Mouse (Mus musculus) midbrain, embryonic 16.5 days (tissue): ENCODE measurements around the gene Hoxd1. TPM values are rescaled to one million over a fixed set of nuclear protein-coding genes. Genes with fewer than 3 reads are reported as not detected.

Source experiments
- ATAC-seq: fragments of 200-750 bp; cut with Nextera tagmentation; 2 replicates; pipeline ENCODE4 v1.8.0; 2017; ENCODE audit warnings: moderate TSS enrichment
- H3K27ac ChIP-seq: fragments of 300-500 bp; sonication (generic); 2 replicates; pipeline ENCODE4 v1.5.1; 2014; ENCODE audit warnings: mild to moderate bottlenecking, low read length, mixed read lengths
- H3K27me3 ChIP-seq: fragments of 300-500 bp; sonication (generic); 2 replicates; pipeline ENCODE4 v1.6.1; 2014; ENCODE audit warnings: low read depth, low read length, mixed read lengths; ENCODE audit not compliant: control insufficient read depth, insufficient read depth
- H3K36me3 ChIP-seq: fragments of 300-500 bp; sonication (generic); 2 replicates; pipeline ENCODE4 v1.6.1; 2014; ENCODE audit warnings: mild to moderate bottlenecking, low read length, moderate library complexity, mixed read lengths; ENCODE audit not compliant: control insufficient read depth, insufficient read depth
- H3K4me1 ChIP-seq: fragments of 300-500 bp; sonication (generic); 2 replicates; pipeline ENCODE4 v1.6.1; 2014; ENCODE audit warnings: mild to moderate bottlenecking, low read length, mixed read lengths; ENCODE audit not compliant: control insufficient read depth, insufficient read depth
- H3K4me2 ChIP-seq: fragments of 300-500 bp; sonication (generic); 2 replicates; pipeline ENCODE4 v1.6.1; 2014; ENCODE audit warnings: mild to moderate bottlenecking, low read length, mixed read lengths
- H3K4me3 ChIP-seq: fragments of 300-500 bp; sonication (generic); 2 replicates; pipeline ENCODE4 v1.5.1; 2014; ENCODE audit warnings: low read depth, mild to moderate bottlenecking, low read length, moderate library complexity, mixed read lengths
- H3K9ac ChIP-seq: fragments of 300-500 bp; sonication (generic); 2 replicates; pipeline ENCODE4 v1.6.1; 2014; ENCODE audit warnings: low read depth, low read length, mixed read lengths
- H3K9me3 ChIP-seq: fragments of 300-500 bp; sonication (generic); replicated peaks from 2 replicates; pipeline ENCODE4 v1.6.1; 2014; ENCODE audit warnings: mild to moderate bottlenecking, low read length, mixed read lengths; ENCODE audit not compliant: control insufficient read depth, poor library complexity, severe bottlenecking
- WGBS: fragments of 180-500 bp; shearing (Covaris S2); extraction: QIAGEN DNeasy Blood & Tissue Kit; methylation state at CpG from one replicate; pipeline ENCODE4 v1.1.7; 2014; 5-methylcytosine and 5-hydroxymethylcytosine counted together
- polyA plus RNA-seq: library from polyadenylated mRNA; unstranded; fragments of >200 nt; fragmentation: Nextera tagmentation; extraction: Ambion mirVana; gene quantifications from 2 replicates; pipeline ENCODE4 v1.2.1, GENCODE M21; 2015

The Hoxd1 gene
- polyA plus RNA-seq, 1 experiment from 2014 or later: not detected

GRCm38 (mm10) chr2:74722949-74723348, 39.8 kb upstream of the Hoxd1 start:
- Histone ChIP-seq H3K4me2 (no peak overlapping the region), H3K27me3 (peaks cover 96% of the 10 kb centered on the region), H3K9ac (no peak overlapping the region), H3K36me3 (no peaks in the 10 kb centered on the region), H3K4me1 (no peaks in the 10 kb centered on the region; the same call in 1 of the 2 replicates), H3K4me3 (no peak overlapping the region), H3K9me3 (no peaks in the 10 kb centered on the region), H3K27ac (no peak overlapping the region)
- WGBS: 2% methylated on average over 8 of the region's 8 CpGs
- ATAC-seq: no peak

GRCm38 (mm10) chr2:74724244-74725015, 38.4 kb upstream of the Hoxd1 start:
- H3K9ac ChIP-seq: no peak overlapping the region
- no peak overlapping the region for H3K27ac ChIP-seq
- H3K4me2 ChIP-seq: no peak overlapping the region
- no peaks in the 10 kb centered on the region; the same call in 1 of the 2 replicates for H3K4me1 ChIP-seq
- H3K27me3 ChIP-seq: peaks cover 93% of the 10 kb centered on the region
- no peaks in the 10 kb centered on the region for H3K36me3 ChIP-seq
- no peaks in the 10 kb centered on the region for H3K9me3 ChIP-seq
- no peak for ATAC-seq
- WGBS: 6% methylated on average over 7 of the region's 7 CpGs
- no peak overlapping the region for H3K4me3 ChIP-seq

GRCm38 (mm10) chr2:74725171-74725570, 37.6 kb upstream of the Hoxd1 start:
- no peak overlapping the region for H3K4me3 ChIP-seq
- peaks cover 91% of the 10 kb centered on the region for H3K27me3 ChIP-seq
- no peaks in the 10 kb centered on the region for H3K9me3 ChIP-seq
- H3K27ac ChIP-seq: no peak overlapping the region
- ATAC-seq: no peak
- no peak overlapping the region for H3K9ac ChIP-seq
- no peaks in the 10 kb centered on the region for H3K36me3 ChIP-seq
- no peaks in the 10 kb centered on the region; the same call in 1 of the 2 replicates for H3K4me1 ChIP-seq
- H3K4me2 ChIP-seq: no peak overlapping the region
- 1% methylated on average over 17 of the region's 17 CpGs for WGBS

- Histone ChIP-seq H3K4me1 (no peaks in the 10 kb centered on the region; the same call in 1 of the 2 replicates), H3K36me3 (no peaks in the 10 kb centered on the region), H3K4me2 (peak within 1 kb of the TSS; percentile 18), H3K9ac (no peak within 1 kb of the TSS), H3K4me3 (0 out of 2 replicates have a peak within 1 kb of the TSS, but pooled peaks have one; percentile 3), H3K27me3 (peaks cover 90% of the 10 kb centered on the region), H3K27ac (no peak within 1 kb of the TSS), H3K9me3 (no peaks in the 10 kb centered on the region)
- 4% methylated on average over 5 of the region's 5 CpGs for WGBS
- no peak for ATAC-seq
These were observed 36.2 kb upstream of the Hoxd1 start, which contains the start of gene Gm28230 for GRCm38 (mm10) chr2:74726551-74726950. TSS of gene Gm28230 (plus strand) at chr2:74726728.

- ATAC-seq: no peak
These were observed 35.7 kb upstream of the Hoxd1 start for GRCm38 (mm10) chr2:74726973-74727639.

GRCm38 (mm10) chr2:74727640-74728302, 35.0 kb upstream of the Hoxd1 start:
- no peak overlapping the region for H3K4me2 ChIP-seq
- WGBS: 1% methylated on average over 25 of the region's 25 CpGs
- H3K4me1 ChIP-seq: no peaks in the 10 kb centered on the region; the same call in 1 of the 2 replicates
- H3K36me3 ChIP-seq: no peaks in the 10 kb centered on the region
- peaks cover 89% of the 10 kb centered on the region for H3K27me3 ChIP-seq
- H3K27ac ChIP-seq: no peak overlapping the region
- ATAC-seq: no peak
- no peak overlapping the region for H3K9ac ChIP-seq
- H3K4me3 ChIP-seq: no peak overlapping the region
- no peaks in the 10 kb centered on the region for H3K9me3 ChIP-seq

More at GRCm38 (mm10) chr2:74726973-74727639, 35.7 kb upstream of the Hoxd1 start:
- Histone ChIP-seq H3K27me3 (peaks cover 89% of the 10 kb centered on the region), H3K4me1 (no peaks in the 10 kb centered on the region; the same call in 1 of the 2 replicates), H3K4me3 (0 out of 2 replicates have a peak overlapping the region, but pooled peaks have one; percentile 3), H3K36me3 (no peaks in the 10 kb centered on the region), H3K9me3 (no peaks in the 10 kb centered on the region), H3K4me2 (peak overlapping the region; percentile 18), H3K27ac (no peak overlapping the region), H3K9ac (no peak overlapping the region)
- WGBS: 2% methylated on average over 32 of the region's 43 CpGs

GRCm38 (mm10) chr2:74728303-74728680, 34.5 kb upstream of the Hoxd1 start:
- Histone ChIP-seq H3K4me1 (no peaks in the 10 kb centered on the region; the same call in 1 of the 2 replicates), H3K9me3 (no peaks in the 10 kb centered on the region), H3K27ac (no peak overlapping the region), H3K27me3 (peaks cover 84% of the 10 kb centered on the region), H3K4me3 (no peak overlapping the region), H3K36me3 (no peaks in the 10 kb centered on the region), H3K4me2 (no peak overlapping the region), H3K9ac (no peak overlapping the region)
- no peak for ATAC-seq
- WGBS: 2% methylated on average over 13 of the region's 13 CpGs

GRCm38 (mm10) chr2:74730331-74730730, 32.4 kb upstream of the Hoxd1 start:
- Histone ChIP-seq H3K9ac (no peak overlapping the region), H3K9me3 (no peaks in the 10 kb centered on the region), H3K4me1 (no peaks in the 10 kb centered on the region; the same call in 1 of the 2 replicates), H3K36me3 (no peaks in the 10 kb centered on the region), H3K4me3 (no peak overlapping the region), H3K4me2 (no peak overlapping the region), H3K27ac (no peak overlapping the region), H3K27me3 (peaks cover 72% of the 10 kb centered on the region)
- no peak for ATAC-seq
- WGBS: 4% methylated on average over 8 of the region's 8 CpGs
